Mouse (Mus musculus) C2C12 (cell line): ENCODE data around the gene Gm28551.

Source experiments
- CEBPB ChIP-seq: IDR thresholded peaks from one replicate; pipeline ENCODE4 v1.6.1; 2011; ENCODE audit warnings: low read depth, mild to moderate bottlenecking, control low read depth, moderate library complexity
- CTCF ChIP-seq: IDR thresholded peaks from one replicate; pipeline ENCODE4 v1.5.1; 2011; ENCODE audit not compliant: control insufficient read depth, insufficient read depth, insufficient read length
- FOSL1 ChIP-seq: IDR thresholded peaks from one replicate; pipeline ENCODE4 v1.8.0; 2011; ENCODE audit warnings: mild to moderate bottlenecking, low read length; ENCODE audit not compliant: poor library complexity, insufficient read depth, severe bottlenecking
- MAX ChIP-seq: IDR thresholded peaks from one replicate; pipeline ENCODE4 v1.6.1; 2011; ENCODE audit warnings: mild to moderate bottlenecking, control low read depth
- MYOD1 ChIP-seq: IDR thresholded peaks from one replicate; pipeline ENCODE4 v1.6.1; 2011; ENCODE audit warnings: low read depth; ENCODE audit not compliant: control insufficient read depth, insufficient read length
- MYOG ChIP-seq: IDR thresholded peaks from one replicate; pipeline ENCODE4 v1.6.1; 2011; ENCODE audit not compliant: control insufficient read depth, insufficient read length; ENCODE audit errors: extremely low read depth
- USF1 ChIP-seq: IDR thresholded peaks from one replicate; pipeline ENCODE4 v1.6.1; 2011; ENCODE audit warnings: low read depth, mild to moderate bottlenecking, control low read depth, moderate library complexity

DNA sequence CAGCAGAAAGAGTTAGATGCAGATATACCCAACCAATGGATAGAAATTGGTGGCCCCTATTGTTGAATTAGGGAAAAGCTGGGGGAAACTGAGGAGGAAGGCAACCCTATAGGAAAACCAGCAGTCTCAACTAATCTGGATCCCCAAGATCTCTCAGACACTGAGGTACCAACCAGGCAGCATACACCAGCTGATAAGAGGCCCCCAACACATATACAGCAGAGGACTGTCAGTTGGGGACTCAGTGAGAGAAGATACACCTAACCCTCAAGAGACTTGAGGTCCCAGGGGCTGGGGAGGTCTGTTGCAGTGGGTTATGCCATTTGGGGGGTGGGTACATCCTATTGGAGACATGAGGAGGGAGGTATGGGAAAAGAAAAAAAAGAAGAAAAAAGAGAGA, 17.0 kb downstream of the Gm28551 start:
- no peak for TF ChIP-seq CTCF
- TF ChIP-seq MAX, result no peak
- TF ChIP-seq USF1, result no peak
- TF ChIP-seq MYOG, result no peak
- no peak for TF ChIP-seq MYOD1
- TF ChIP-seq FOSL1, result no peak
- no peak for TF ChIP-seq CEBPB
